Mouse (Mus musculus): Measurements from ENCODE around the gene Osbpl5.

The Osbpl5 gene

GRCm38 (mm10) chr7:143756125-143757026 is at the start of gene Osbpl5:
Gene Osbpl5, minus strand, starts transcription at chr7:143756985.
- in situ Hi-C loops (cut with MseI, MboI) = loop anchor here (10.0 to 25.0 kb wide), 2 partner anchors 142 to 144 kb away; partner anchors contain the start of gene Cars (in 1 of the 2)

- in situ Hi-C loops (cut with MseI, MboI) = loop anchor here in 1 of 2 experiments (10.0 kb wide), 1 partner anchor 100 kb away; no protein-coding TSS in a partner anchor
Measured at GRCm38 (mm10) chr7:143805199-143805624, 48.4 kb upstream of the Osbpl5 start.

- in situ Hi-C loops (cut with MseI, MboI) = loop anchor here in 1 of 2 experiments (10.0 kb wide), 1 partner anchor 103 kb away; no protein-coding TSS in a partner anchor
Measured at GRCm38 (mm10) chr7:143801195-143802065, 44.6 kb upstream of the Osbpl5 start.

GRCm38 (mm10) chr7:143800770-143801169 is 44.0 kb upstream of the Osbpl5 start:
- in situ Hi-C loops (cut with MseI, MboI) = loop anchor here in 1 of 2 experiments (10.0 kb wide), 1 partner anchor 104 kb away; no protein-coding TSS in a partner anchor

- in situ Hi-C loops (cut with MseI, MboI) = no loop called here
Measured at GRCm38 (mm10) chr7:143798783-143799182, 42.0 kb upstream of the Osbpl5 start.

- in situ Hi-C loops (cut with MseI, MboI) = no loop called here
Measured at GRCm38 (mm10) chr7:143793121-143793520, 36.3 kb upstream of the Osbpl5 start.

GRCm38 (mm10) chr7:143792336-143792985 is 35.7 kb upstream of the Osbpl5 start:
- in situ Hi-C loops (cut with MseI, MboI) = no loop called here

GRCm38 (mm10) chr7:143783996-143784829 is 27.4 kb upstream of the Osbpl5 start, which contains the start of gene Mrgpre:
Gene Mrgpre, minus strand, starts transcription at chr7:143784500.
- in situ Hi-C loops (cut with MseI, MboI) = no loop called here

GRCm38 (mm10) chr7:143783378-143783995 is 26.7 kb upstream of the Osbpl5 start:
- in situ Hi-C loops (cut with MseI, MboI) = no loop called here

- in situ Hi-C loops (cut with MseI, MboI) = no loop called here
Measured at GRCm38 (mm10) chr7:143777375-143777774, 20.6 kb upstream of the Osbpl5 start.

GRCm38 (mm10) chr7:143776137-143776536 is 19.4 kb upstream of the Osbpl5 start:
- in situ Hi-C loops (cut with MseI, MboI) = no loop called here

- in situ Hi-C loops (cut with MseI, MboI) = loop anchor here in 1 of 2 experiments (25.0 kb wide), 1 partner anchor 157 kb away; the partner anchor contains the start of gene Cars
Measured at GRCm38 (mm10) chr7:143769461-143769860, 12.7 kb upstream of the Osbpl5 start.

GRCm38 (mm10) chr7:143768267-143768666 is 11.5 kb upstream of the Osbpl5 start:
- in situ Hi-C loops (cut with MseI, MboI) = loop anchor here in 1 of 2 experiments (25.0 kb wide), 1 partner anchor 156 kb away; the partner anchor contains the start of gene Cars

GRCm38 (mm10) chr7:143766893-143767292 is 10.1 kb upstream of the Osbpl5 start, which contains the start of gene Mrgprg:
Gene Mrgprg, minus strand, starts transcription at chr7:143766993.
- in situ Hi-C loops (cut with MseI, MboI) = loop anchor here in 1 of 2 experiments (25.0 kb wide), 1 partner anchor 155 kb away; the partner anchor contains the start of gene Cars

- in situ Hi-C loops (cut with MseI, MboI) = loop anchor here in 1 of 2 experiments (25.0 kb wide), 1 partner anchor 153 kb away; the partner anchor contains the start of gene Cars
Measured at GRCm38 (mm10) chr7:143764876-143765530, 8.2 kb upstream of the Osbpl5 start.

- in situ Hi-C loops (cut with MseI, MboI) = loop anchor here in 1 of 2 experiments (25.0 kb wide), 1 partner anchor 151 kb away; the partner anchor contains the start of gene Cars
Measured at GRCm38 (mm10) chr7:143763794-143764193, 7.0 kb upstream of the Osbpl5 start.

GRCm38 (mm10) chr7:143758956-143759355 is 2.2 kb upstream of the Osbpl5 start:
- in situ Hi-C loops (cut with MseI, MboI) = loop anchor here (10.0 to 25.0 kb wide), 2 partner anchors 144 to 147 kb away; partner anchors contain the start of gene Cars (in 1 of the 2)

- in situ Hi-C loops (cut with MseI, MboI) = loop anchor here (10.0 to 25.0 kb wide), 2 partner anchors 143 to 145 kb away; partner anchors contain the start of gene Cars (in 1 of the 2)
Measured at GRCm38 (mm10) chr7:143757696-143758095, 911 bp upstream of the Osbpl5 start.

Measured in mouse trophoblast stem cell (cell line).